Mouse (Mus musculus): ENCODE results near the gene Gpsm3. TPM values are rescaled to one million over a fixed set of nuclear protein-coding genes. Genes with fewer than 3 reads are reported as not detected.

Gene Gpsm3
- total RNA-seq, 2 experiments from 2014 or later = 1.6 to 2.8 TPM

GRCm38 (mm10) chr17:34599891-34600290 is 10.3 kb downstream of the Gpsm3 start:
- intact Hi-C loops (cut with DNase I) = loop anchor here (5.0 kb wide), 1 partner anchor 568 kb away; the partner anchor contains the start of genes Rxrb and Slc39a7
- DNase-seq = no peak

GRCm38 (mm10) chr17:34601796-34602195 is 12.2 kb downstream of the Gpsm3 start:
- no peak for DNase-seq
- intact Hi-C loops (cut with DNase I) = no loop called here

DNA sequence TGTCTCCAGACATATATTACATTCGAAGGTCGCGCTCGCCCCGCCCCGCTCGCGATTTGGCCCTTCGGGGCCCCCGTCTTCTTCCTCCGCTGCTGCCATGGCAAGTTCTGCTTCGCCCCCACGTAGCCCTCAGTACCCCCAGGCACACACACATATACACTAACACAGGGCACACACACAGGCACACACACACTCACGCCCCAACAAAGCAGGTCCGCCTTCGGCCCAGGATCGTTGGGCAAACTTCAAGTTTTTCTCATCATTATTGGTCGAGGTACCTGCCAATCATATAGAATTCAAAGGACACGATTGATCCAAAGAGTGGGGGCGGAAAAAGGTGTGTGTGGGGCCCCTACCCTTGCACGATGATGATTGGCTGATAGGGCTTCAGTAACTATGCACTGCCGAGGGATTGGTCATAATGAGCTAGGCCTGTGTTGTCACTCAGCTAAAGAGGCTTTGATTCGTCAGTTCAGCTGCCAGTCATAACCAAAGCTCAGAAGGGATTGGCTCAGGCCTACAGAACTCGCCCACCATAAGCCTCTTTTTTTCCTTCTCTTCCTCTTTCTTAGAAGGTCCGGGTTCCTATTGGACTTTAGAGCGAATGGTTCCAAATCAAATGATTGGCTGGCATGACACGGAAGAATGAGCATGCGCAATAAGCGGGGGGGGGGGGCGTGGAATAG is 13.9 kb downstream of the Gpsm3 start, which contains the start of gene Rnf5:
Rnf5 (minus strand) TSS at position 316 of the 686 bp plus-strand sequence.
- intact Hi-C loops (cut with DNase I) = no loop called here
- DNase-seq = peak; percentile 98

DNA sequence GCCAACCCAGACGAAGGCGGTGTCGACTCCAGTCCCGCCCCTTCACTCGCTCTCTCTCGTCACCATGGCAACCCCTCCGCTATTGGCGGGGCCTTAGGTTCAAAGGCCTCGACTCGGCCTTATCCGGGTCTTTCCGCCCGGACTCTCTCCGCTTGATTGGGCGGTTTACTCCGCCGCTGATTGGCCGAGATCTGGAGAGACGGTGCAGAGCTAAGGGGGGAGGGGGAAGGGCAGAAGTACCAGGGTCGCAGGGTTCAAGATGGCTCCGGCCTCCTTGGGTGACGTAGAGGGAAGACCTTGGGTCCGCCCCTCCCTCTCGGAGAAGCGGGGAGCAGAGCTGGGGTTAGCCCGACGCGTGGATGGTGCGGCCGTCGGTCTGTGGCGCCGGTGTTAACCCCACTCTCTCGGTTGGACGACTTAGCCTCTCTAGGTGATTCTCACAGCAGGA is 14.5 kb downstream of the Gpsm3 start, which contains the start of gene Agpat1:
Agpat1 (plus strand) TSS at position 202 of the 448 bp plus-strand sequence.
- intact Hi-C loops (cut with DNase I) = no loop called here
- peak; percentile 99 for DNase-seq

- intact Hi-C loops (cut with DNase I) = no loop called here
- DNase-seq = no peak
Measured at GRCm38 (mm10) chr17:34604511-34605237, 15.1 kb downstream of the Gpsm3 start.

- peak; percentile 99 for DNase-seq
- intact Hi-C loops (cut with DNase I) = no loop called here
Measured at GRCm38 (mm10) chr17:34605609-34606008, 16.0 kb downstream of the Gpsm3 start.

GRCm38 (mm10) chr17:34606186-34607039 is 16.8 kb downstream of the Gpsm3 start:
- intact Hi-C loops (cut with DNase I) = no loop called here

DNA sequence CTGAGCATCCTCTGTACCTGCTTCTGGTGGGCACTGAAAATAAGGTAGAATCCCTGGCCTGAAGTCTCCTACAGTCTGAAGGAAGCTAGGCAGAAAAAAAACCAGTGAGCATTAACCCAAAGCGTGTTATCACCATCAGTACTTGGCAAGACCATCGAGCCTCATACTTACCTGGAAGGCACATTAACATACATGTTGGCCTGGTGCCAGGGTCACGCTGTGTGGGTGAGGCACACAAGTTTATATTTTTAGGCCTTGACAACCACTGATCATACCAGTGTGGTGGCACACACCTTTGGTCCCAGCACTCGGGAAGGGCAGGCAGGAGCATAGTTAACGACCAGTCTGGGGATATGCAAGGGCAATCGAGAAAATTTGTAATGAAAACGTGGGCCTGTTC is 18.4 kb downstream of the Gpsm3 start:
- intact Hi-C loops (cut with DNase I) = no loop called here
- no peak for DNase-seq

More at GRCm38 (mm10) chr17:34606186-34607039, 16.8 kb downstream of the Gpsm3 start:
- DNase-seq = no peak

DNA sequence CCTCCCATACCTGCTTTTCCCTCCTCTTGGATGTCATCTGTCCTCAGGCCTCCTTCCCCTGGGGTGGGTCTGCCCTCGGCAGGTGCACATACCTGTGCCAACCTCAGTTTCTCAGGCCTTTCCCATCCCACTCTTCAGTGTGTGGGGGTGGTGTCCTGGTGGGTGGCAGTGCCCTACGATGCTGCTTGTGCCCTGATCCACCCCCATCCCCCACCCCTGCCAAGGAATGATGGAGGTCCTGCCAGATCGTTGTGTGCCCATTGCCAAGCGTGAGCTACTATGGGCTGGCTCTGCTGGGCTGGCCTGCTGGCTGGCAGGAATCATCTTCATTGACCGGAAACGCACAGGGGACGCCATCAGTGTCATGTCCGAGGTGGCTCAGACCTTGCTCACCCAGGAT is 21.4 kb downstream of the Gpsm3 start:
- no peak for DNase-seq
- intact Hi-C loops (cut with DNase I) = no loop called here

- intact Hi-C loops (cut with DNase I) = no loop called here
Measured at GRCm38 (mm10) chr17:34613054-34613645, 23.5 kb downstream of the Gpsm3 start.

DNA sequence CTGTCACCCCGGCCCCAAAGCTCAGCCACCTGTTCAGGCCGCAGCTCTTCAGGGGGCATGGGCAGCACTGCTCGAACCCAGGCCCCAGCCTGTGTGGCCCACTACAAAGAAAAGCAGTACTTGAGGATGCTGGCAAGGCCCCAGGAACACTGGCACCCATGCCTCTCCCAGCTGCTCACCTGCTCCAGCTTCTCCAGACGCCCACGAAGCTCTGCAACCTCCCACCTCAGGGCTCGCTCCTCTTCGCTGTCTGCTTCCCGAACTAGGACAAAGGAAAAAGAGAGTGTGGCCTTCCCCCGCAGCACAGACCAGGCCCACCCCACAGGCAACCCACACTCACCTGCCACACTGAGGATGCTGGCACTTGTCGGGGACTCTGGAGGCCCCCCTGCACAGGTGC is 24.2 kb downstream of the Gpsm3 start:
- intact Hi-C loops (cut with DNase I) = no loop called here
- DNase-seq = no peak

More at GRCm38 (mm10) chr17:34613054-34613645, 23.5 kb downstream of the Gpsm3 start:
- DNase-seq = no peak

GRCm38 (mm10) chr17:34615871-34616270 is 26.3 kb downstream of the Gpsm3 start, which contains the start of gene Egfl8:
Egfl8 (minus strand) TSS chr17:34615971.
- DNase-seq = no peak
- intact Hi-C loops (cut with DNase I) = no loop called here

GRCm38 (mm10) chr17:34618999-34619398 is 29.4 kb downstream of the Gpsm3 start:
- intact Hi-C loops (cut with DNase I) = no loop called here
- DNase-seq = peak; percentile 61

DNA sequence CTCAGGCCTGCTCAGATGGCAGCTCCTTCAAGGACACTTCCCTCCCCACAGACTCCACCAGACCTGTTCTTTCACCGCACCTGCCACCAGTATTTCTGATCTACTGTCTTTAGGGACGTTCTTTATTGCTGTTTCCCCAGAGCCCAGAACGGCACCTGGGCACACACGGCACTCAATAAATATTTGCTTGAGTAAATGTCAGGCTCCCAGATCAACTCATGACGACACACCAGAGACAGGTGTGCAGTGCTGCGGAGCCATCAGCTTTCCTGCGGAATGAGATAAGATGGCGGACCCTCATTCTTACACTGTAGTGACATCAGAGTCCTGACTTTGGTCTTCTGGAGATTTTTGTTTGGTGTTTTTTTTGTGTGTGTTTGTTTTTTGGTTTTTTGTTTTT is 31.4 kb downstream of the Gpsm3 start:
- no peak for DNase-seq
- intact Hi-C loops (cut with DNase I) = no loop called here

- DNase-seq = no peak
- intact Hi-C loops (cut with DNase I) = no loop called here
Measured at GRCm38 (mm10) chr17:34623161-34623560, 33.6 kb downstream of the Gpsm3 start.

GRCm38 (mm10) chr17:34624981-34625380 is 35.4 kb downstream of the Gpsm3 start:
- no peak for DNase-seq
- intact Hi-C loops (cut with DNase I) = no loop called here

GRCm38 (mm10) chr17:34626062-34626772 is 36.6 kb downstream of the Gpsm3 start:
- no peak for DNase-seq
- intact Hi-C loops (cut with DNase I) = no loop called here

DNA sequence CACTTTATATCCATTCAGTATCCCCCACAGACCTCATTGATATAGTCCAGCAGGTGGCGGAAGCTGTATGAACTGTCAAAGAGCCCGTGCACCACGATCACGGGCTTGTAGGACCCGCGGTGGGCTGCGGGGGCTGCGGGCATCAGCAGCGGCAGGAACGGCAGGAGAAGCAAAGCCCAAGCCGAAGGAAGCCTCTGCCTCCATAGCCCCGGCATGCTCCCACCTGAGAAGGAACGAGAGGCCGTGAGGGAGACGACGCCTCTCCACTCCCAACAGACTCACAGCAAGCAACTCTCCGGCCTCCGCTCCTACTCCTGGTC is 37.1 kb downstream of the Gpsm3 start:
- intact Hi-C loops (cut with DNase I) = no loop called here
- DNase-seq = peak; percentile 62

GRCm38 (mm10) chr17:34627093-34627942 is 37.7 kb downstream of the Gpsm3 start:
- intact Hi-C loops (cut with DNase I) = no loop called here
- DNase-seq = peak; percentile 92

All from left cerebral cortex, postnatal 4 days (tissue).